Mouse (Mus musculus) liver, adult 10 weeks (tissue): ENCODE results near the gene Gm6871. TPM values are rescaled to one million over a fixed set of nuclear protein-coding genes. Genes with fewer than 3 reads are reported as not detected.

Experiments
- polyA plus RNA-seq: library from polyadenylated mRNA; stranded (reverse); fragments of 350-450 nt; fragmentation: Illumina TruSeq; extraction: RNeasy Lipid Tissue Mini Kit (QIAGEN cat#74804); gene quantifications from one replicate; pipeline ENCODE4 v1.2.3, GENCODE M21; 2014; ENCODE audit warnings: low read depth, low replicate concordance

The Gm6871 gene
- polyA plus RNA-seq = not detected

GRCm38 (mm10) chr7:41573562-41573961 is at the start of gene Gm6871:
Gm6871 (minus strand) TSS chr7:41573662.

GRCm38 (mm10) chr7:41599034-41599813 is 25.8 kb upstream of the Gm6871 start, which contains the start of gene 2610021A01Rik:
2610021A01Rik (plus strand) TSS chr7:41599230.

GRCm38 (mm10) chr7:41499389-41500049 is 73.9 kb downstream of the Gm6871 start, which contains the start of the genes Gm20449 and AW146154:
Gm20449 (minus strand) TSS chr7:41499417.
AW146154 (minus strand) TSS chr7:41499890.

Other genes starting within 250 kb of the Gm6871 start
- gene AI987944, start 180.3 kb downstream of the Gm6871 start, polyA plus RNA-seq = 41.4 TPM
- gene Vmn2r57, start 125.0 kb downstream of the Gm6871 start, polyA plus RNA-seq = 0.66 TPM
- gene Gm20449, start 74.2 kb downstream of the Gm6871 start, polyA plus RNA-seq = not detected
- 11.6 TPM for gene AW146154, start 73.8 kb downstream of the Gm6871 start, polyA plus RNA-seq
- 15.8 TPM for gene 2610021A01Rik, start 25.6 kb upstream of the Gm6871 start, polyA plus RNA-seq
- 8.1 TPM for gene Zfp788, start 59.5 kb upstream of the Gm6871 start, polyA plus RNA-seq